Mouse (Mus musculus) forebrain, embryonic 12.5 days (tissue): Measurements from ENCODE around the gene Mndal. TPM values are rescaled to one million over a fixed set of nuclear protein-coding genes. Genes with fewer than 3 reads are reported as not detected.
"Not testable (repeated sequence)": the region's sequence is repeated elsewhere in the genome, so short reads cannot be mapped to it uniquely, and the experiment has no call there.

Experiments used
- ATAC-seq: fragments of 200-750 bp; cut with Nextera tagmentation; 2 replicates; pipeline ENCODE4 v1.8.0; 2017; ENCODE audit warnings: moderate TSS enrichment; ENCODE audit not compliant: low FRiP score
- H3K27ac ChIP-seq: fragments of 300-500 bp; sonication (generic); 2 replicates; pipeline ENCODE4 v1.5.1; 2016; ENCODE audit warnings: mild to moderate bottlenecking
- H3K27me3 ChIP-seq: fragments of 300-500 bp; sonication (generic); 2 replicates; pipeline ENCODE4 v1.6.1; 2016; ENCODE audit warnings: mild to moderate bottlenecking
- H3K36me3 ChIP-seq: fragments of 300-500 bp; sonication (generic); replicated peaks from 2 replicates; pipeline ENCODE4 v1.6.1; 2016; ENCODE audit warnings: mild to moderate bottlenecking
- H3K4me1 ChIP-seq: fragments of 300-500 bp; sonication (generic); 2 replicates; pipeline ENCODE4 v1.6.1; 2016
- H3K4me2 ChIP-seq: fragments of 300-500 bp; sonication (generic); 2 replicates; pipeline ENCODE4 v1.6.1; 2016; ENCODE audit warnings: mild to moderate bottlenecking, moderate library complexity
- H3K4me3 ChIP-seq: fragments of 300-500 bp; sonication (generic); replicated peaks from 2 replicates; pipeline ENCODE4 v1.5.1; 2016; ENCODE audit warnings: mild to moderate bottlenecking
- H3K9ac ChIP-seq: fragments of 300-500 bp; sonication (generic); 2 replicates; pipeline ENCODE4 v1.6.1; 2016; ENCODE audit warnings: mild to moderate bottlenecking
- H3K9me3 ChIP-seq: fragments of 300-500 bp; sonication (generic); 2 replicates; pipeline ENCODE4 v1.6.1; 2016
- WGBS: fragments of 180-500 bp; shearing (Covaris S2); methylation state at CpG from one replicate; pipeline ENCODE4 v1.1.7; 2016; 5-methylcytosine and 5-hydroxymethylcytosine counted together
- polyA plus RNA-seq: library from polyadenylated mRNA; unstranded; fragments of >200 nt; fragmentation: Nextera tagmentation; extraction: Ambion mirVana; gene quantifications from 2 replicates; pipeline ENCODE4 v1.2.1, GENCODE M21; 2016

Gene Mndal
- polyA plus RNA-seq, 1 experiment from 2014 or later: 0.36 TPM

- H3K4me1 ChIP-seq, H3K4me2 ChIP-seq: not testable (repeated sequence)
Measured at GRCm38 (mm10) chr1:173941522-173941921, 769 bp downstream of the Mndal start.

DNA sequence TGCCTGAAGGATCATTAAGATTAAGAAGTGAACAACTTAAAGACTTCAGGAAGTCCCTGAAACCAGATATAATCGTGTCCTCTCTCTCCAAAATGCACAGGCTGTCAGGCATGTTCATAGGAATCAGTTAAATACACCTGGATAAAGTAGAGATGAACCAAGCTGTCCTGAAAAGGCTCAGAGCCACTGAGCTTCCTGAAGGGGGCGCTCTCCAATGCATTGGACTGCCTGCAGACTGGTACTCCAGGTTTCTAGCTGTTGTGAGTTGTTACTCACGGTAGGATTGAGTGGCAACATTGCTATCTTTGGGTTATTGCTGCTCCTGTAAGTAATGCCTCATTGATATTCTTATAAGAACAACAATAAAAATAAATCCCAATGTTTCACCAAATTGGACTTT, 23.0 kb downstream of the Mndal start:
- ATAC-seq, H3K4me3 ChIP-seq, H3K4me1 ChIP-seq, H3K9ac ChIP-seq, H3K36me3 ChIP-seq, H3K27me3 ChIP-seq, H3K4me2 ChIP-seq, H3K9me3 ChIP-seq, H3K27ac ChIP-seq: not testable (repeated sequence)
- 72% methylated on average over 2 of the region's 3 CpGs for WGBS

More at GRCm38 (mm10) chr1:173941522-173941921, 769 bp downstream of the Mndal start:
- not testable (repeated sequence) for H3K9me3 ChIP-seq, H3K9ac ChIP-seq, H3K27ac ChIP-seq, H3K27me3 ChIP-seq, H3K36me3 ChIP-seq, H3K4me3 ChIP-seq, ATAC-seq
- WGBS: 96% methylated on average over 2 of the region's 2 CpGs

- Histone ChIP-seq H3K9ac (no peak overlapping the region), H3K4me1 (no peaks in the 10 kb centered on the region), H3K4me3 (no peak overlapping the region), H3K27ac (no peak overlapping the region), H3K36me3 (no peaks in the 10 kb centered on the region), H3K9me3 (no peaks in the 10 kb centered on the region), H3K4me2 (no peak overlapping the region), H3K27me3 (no peaks in the 10 kb centered on the region)
- ATAC-seq: no peak
- WGBS: 77% methylated on average over 2 of the region's 2 CpGs
Measured at GRCm38 (mm10) chr1:173914559-173914958, 27.7 kb downstream of the Mndal start.

DNA sequence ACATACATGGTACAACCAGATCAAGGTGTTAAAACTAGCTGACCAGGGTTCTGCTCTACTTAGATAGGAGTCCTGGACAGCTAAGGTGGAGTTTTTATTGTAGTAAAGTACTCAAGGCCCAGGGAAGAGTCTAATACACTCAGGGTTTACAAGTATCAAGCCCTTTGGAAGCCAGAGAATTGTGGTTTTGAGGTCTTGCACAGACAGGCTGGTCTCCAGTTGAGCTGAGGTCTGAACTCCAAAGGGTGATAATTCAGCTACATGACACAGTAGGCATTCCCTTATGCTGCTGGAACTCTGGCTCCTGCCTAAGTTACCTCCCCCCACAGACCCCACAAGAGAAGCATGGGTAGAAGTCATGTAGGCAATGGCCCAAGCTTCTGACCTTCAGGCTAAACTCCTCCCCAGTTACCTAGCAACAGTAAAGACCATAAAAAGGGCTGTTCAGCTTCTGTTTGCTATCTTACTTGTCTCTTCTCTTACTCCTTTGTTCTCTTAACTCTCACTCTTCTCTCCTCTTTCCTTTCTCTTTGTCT, 29.0 kb downstream of the Mndal start:
- not testable (repeated sequence) for ATAC-seq, H3K27ac ChIP-seq, H3K9ac ChIP-seq, H3K9me3 ChIP-seq, H3K4me3 ChIP-seq, H3K36me3 ChIP-seq, H3K4me2 ChIP-seq, H3K27me3 ChIP-seq, H3K4me1 ChIP-seq

GRCm38 (mm10) chr1:173912548-173913255, 29.6 kb downstream of the Mndal start, which contains the start of gene Ifi211:
Ifi211 (minus strand) TSS chr1:173913046.
- not testable (repeated sequence) for H3K36me3 ChIP-seq, H3K27me3 ChIP-seq, H3K4me3 ChIP-seq, H3K9ac ChIP-seq, H3K4me1 ChIP-seq, H3K27ac ChIP-seq, H3K9me3 ChIP-seq, ATAC-seq, H3K4me2 ChIP-seq
- WGBS: 93% methylated on average over 6 of the region's 6 CpGs

GRCm38 (mm10) chr1:173911808-173912464, 30.4 kb downstream of the Mndal start:
- no peak overlapping the region for H3K27ac ChIP-seq
- no peak for ATAC-seq
- WGBS: 92% methylated on average over 2 of the region's 2 CpGs
- no peaks in the 10 kb centered on the region for H3K9me3 ChIP-seq
- H3K4me1 ChIP-seq: no peaks in the 10 kb centered on the region
- no peaks in the 10 kb centered on the region for H3K27me3 ChIP-seq
- H3K36me3 ChIP-seq: no peaks in the 10 kb centered on the region
- no peak overlapping the region for H3K9ac ChIP-seq
- no peak overlapping the region for H3K4me2 ChIP-seq
- H3K4me3 ChIP-seq: no peak overlapping the region

DNA sequence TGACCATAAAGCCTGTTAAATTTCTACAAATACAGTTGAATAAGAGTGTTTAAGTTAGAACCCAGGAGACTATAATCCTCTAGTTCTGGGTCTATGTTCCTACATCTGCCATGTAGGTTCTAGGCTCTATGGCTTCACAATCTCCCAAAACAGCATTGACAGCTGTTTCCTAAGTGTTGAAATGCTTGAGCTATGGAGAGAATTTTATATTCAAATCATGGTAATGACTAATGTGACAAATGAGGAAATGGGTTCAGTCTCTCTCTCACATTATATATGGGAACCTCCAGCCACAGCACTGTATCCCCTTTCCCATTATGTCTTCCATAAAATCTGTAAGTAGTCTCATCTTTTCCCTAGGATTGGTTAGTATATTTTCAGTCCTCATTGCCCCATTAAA, 33.9 kb downstream of the Mndal start:
- not testable (repeated sequence) for ATAC-seq, H3K27me3 ChIP-seq, H3K4me1 ChIP-seq, H3K9ac ChIP-seq, H3K9me3 ChIP-seq, H3K36me3 ChIP-seq, H3K27ac ChIP-seq, H3K4me3 ChIP-seq, H3K4me2 ChIP-seq

GRCm38 (mm10) chr1:173905885-173906284, 36.4 kb downstream of the Mndal start:
- not testable (repeated sequence) for H3K27me3 ChIP-seq, H3K9ac ChIP-seq, H3K4me1 ChIP-seq, H3K27ac ChIP-seq, H3K36me3 ChIP-seq, H3K9me3 ChIP-seq, ATAC-seq, H3K4me3 ChIP-seq, H3K4me2 ChIP-seq
- 89% methylated on average over 4 of the region's 4 CpGs for WGBS

DNA sequence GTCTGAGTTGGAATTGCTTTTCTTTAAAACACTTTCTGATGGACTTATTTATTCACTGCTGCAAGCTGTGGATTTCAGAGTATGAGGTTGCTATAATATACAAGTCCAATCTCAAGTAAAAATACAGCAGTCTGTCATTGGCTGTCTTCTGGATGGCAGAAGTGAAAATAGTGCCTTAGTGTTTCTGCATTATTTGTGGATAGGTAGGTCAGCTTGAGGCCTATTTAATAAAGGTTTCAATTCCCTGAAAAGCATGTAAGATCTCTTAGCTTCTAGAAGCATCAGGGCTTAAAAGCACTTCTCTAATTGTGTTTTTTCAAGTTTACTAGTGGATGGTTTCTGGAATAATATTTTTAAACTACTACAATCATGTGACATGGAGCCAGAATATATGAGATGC, 52.5 kb downstream of the Mndal start:
- not testable (repeated sequence) for H3K36me3 ChIP-seq, H3K9me3 ChIP-seq, ATAC-seq, H3K4me2 ChIP-seq, H3K9ac ChIP-seq, H3K4me1 ChIP-seq, H3K27ac ChIP-seq, H3K27me3 ChIP-seq, H3K4me3 ChIP-seq

- not testable (repeated sequence) for H3K4me1 ChIP-seq, H3K9me3 ChIP-seq, H3K27ac ChIP-seq, ATAC-seq, H3K36me3 ChIP-seq, H3K27me3 ChIP-seq, H3K9ac ChIP-seq, H3K4me3 ChIP-seq, H3K4me2 ChIP-seq
- 90% methylated on average over 1 of the region's 2 CpGs for WGBS
Measured at GRCm38 (mm10) chr1:173887026-173887787, 55.1 kb downstream of the Mndal start.

DNA sequence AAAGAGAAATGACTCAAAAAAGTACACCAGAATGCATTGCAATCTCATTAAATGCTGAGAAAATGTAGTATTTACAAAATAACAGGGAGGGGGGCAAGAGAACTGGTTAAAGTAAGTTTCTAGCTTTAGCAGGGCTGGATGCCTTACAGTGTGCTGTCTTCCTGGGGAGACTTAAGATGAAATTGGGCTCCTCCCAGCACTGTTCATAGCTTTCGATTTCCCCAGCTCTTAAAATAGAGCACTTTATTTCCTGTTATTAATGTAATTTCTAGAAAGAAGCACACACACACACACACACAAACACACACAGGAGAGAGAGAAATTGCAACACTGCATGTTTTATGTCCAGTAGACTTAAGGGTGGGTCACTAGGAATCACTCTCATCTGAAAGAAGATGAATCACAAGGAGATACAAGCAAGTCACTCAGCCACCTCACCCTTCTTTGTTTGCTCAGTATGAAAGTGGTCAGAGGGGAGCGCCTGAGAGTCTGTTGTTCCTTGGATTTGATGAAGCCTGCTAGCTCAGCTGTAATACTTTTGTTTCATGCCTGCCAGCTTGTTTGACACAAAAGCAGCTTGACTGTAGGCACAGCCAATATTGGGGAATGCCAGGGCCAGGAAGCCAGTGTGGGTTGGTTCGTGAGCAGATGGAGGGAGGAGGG, 62.2 kb downstream of the Mndal start:
- WGBS: 63% methylated on average over 3 of the region's 3 CpGs
- H3K4me1 ChIP-seq, H3K27ac ChIP-seq, H3K4me2 ChIP-seq, ATAC-seq, H3K4me3 ChIP-seq, H3K9me3 ChIP-seq, H3K27me3 ChIP-seq, H3K36me3 ChIP-seq, H3K9ac ChIP-seq: not testable (repeated sequence)

DNA sequence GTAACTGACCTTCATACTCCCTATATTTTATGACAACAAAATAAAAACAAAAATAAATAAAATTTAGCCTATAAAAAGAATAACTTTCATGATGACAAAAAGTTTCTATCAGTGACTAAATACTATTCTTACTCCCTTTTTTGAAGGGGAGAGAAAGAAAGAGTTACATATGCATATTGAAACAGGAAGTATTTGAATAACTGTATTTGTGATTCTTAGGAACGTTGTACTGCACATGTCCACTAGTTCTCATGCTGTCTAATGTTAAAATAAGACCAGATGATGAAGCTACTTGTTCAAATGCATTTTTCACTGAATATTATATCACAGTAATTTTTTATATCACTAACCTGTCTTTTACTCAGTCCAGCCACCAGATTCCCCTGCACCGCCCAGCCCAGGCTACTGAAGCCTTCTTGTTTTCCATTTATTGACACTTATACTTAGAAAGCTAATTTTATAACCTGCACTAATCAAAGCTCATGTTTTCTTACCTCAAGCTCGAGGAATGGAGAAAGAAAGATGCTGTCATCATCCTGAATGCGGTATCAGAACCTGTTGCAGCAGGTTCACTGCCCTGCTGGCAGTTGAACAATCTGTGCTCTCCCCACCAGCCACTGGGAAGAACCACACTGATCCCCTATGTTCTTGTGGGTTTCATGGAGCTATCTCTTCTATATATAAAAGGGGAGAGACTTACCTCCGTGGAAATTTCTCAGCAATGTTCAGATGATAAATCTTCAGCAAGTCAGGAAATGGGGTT, 62.9 kb downstream of the Mndal start:
- not testable (repeated sequence) for H3K9me3 ChIP-seq, H3K4me3 ChIP-seq, H3K9ac ChIP-seq, H3K36me3 ChIP-seq, H3K27ac ChIP-seq, H3K27me3 ChIP-seq, H3K4me1 ChIP-seq, H3K4me2 ChIP-seq, ATAC-seq
- 84% methylated on average over 5 of the region's 5 CpGs for WGBS
